Mouse (Mus musculus): ENCODE results near the gene Ola1. TPM values are rescaled to one million over a fixed set of nuclear protein-coding genes. Genes with fewer than 3 reads are reported as not detected.

The Ola1 gene
- polyA plus RNA-seq, 1 experiment from 2014 or later: 92.0 TPM

DNA sequence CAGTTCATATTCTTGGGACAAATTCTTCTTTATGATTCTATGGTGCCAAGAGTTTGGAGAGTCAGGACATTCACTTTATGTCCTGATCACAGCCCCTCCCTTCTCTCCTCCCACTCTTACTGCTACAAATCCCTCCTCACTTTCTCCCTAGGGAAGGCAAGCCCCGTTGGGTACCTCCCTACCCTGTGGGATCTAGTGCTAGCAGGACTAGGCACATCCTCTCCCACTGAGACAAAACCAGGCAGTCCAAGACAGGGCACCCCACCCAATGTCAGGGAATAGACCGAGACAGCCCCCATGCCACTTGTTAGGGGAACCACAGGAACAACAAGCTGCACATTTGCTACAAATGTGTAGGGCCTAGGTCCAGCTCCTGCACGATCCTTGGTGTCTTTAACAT, 131.1 kb downstream of the Ola1 start:
- 58% methylated on average over 3 of the region's 3 CpGs for WGBS

DNA sequence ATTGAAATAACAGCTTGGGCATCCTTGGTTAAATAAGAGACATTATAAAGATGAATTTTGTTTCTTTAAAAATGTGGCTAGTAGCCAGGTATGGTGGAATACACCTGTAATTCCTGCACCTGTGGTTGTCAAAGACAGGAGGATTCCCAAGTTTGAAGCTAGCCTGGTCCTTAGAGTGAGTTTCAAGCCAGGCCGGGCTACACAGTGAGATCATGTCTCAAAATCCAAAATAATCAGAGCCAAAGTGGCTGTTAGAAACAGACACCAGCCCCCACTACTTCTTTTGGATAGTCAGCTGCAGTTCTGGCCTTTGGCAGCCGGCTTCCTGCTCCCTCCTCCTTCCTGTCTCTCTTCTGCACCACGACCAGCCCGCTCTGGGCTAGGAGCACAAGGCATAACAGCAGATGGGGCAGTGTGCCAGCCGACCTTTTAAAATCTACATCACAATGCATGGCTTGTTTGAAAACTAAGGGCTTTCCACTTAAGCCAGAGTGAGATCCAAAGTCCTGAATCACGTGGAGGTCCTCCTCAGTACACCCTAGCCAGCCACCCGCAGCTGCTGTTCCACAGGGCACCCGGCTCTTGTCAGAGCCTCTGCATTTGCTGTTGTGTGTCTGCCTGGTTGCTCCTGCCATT, 132.9 kb downstream of the Ola1 start:
- Histone ChIP-seq H3K36me3 (ENCODE audit: control insufficient read depth, insufficient read depth, low read length) (no peaks in the 10 kb centered on the region), H3K27me3 (replicated peaks; ENCODE audit: control insufficient read depth, insufficient read depth, low read length) (no peaks in the 10 kb centered on the region), H3K9me3 (ENCODE audit: control insufficient read depth, low read length) (no peaks in the 10 kb centered on the region), H3K4me3 (ENCODE audit: low read depth, low read length) (no peak overlapping the region), H3K9ac (ENCODE audit: low read length) (no peak overlapping the region), H3K4me1 (replicated peaks; ENCODE audit: control insufficient read depth, insufficient read depth, low read length) (peaks cover 24% of the 10 kb centered on the region), H3K27ac (ENCODE audit: low read depth) (no peak overlapping the region), H3K4me2 (ENCODE audit: low read length) (no peak overlapping the region)
- DNase-seq (ENCODE audit: low spot score): no peak
- ATAC-seq (replicated peaks; ENCODE audit: low FRiP score, low TSS enrichment, low read depth): 0 out of 2 replicates have a peak, but pooled peaks have one; percentile 66
- WGBS: 32% methylated on average over 8 of the region's 8 CpGs

More for the DNA sequence above, 131.1 kb downstream of the Ola1 start:
- Histone ChIP-seq H3K4me2 (ENCODE audit: low read length) (no peak overlapping the region), H3K4me1 (replicated peaks; ENCODE audit: control insufficient read depth, insufficient read depth, low read length) (peaks cover 24% of the 10 kb centered on the region), H3K9ac (ENCODE audit: low read length) (no peak overlapping the region), H3K36me3 (ENCODE audit: control insufficient read depth, insufficient read depth, low read length) (no peaks in the 10 kb centered on the region), H3K27ac (ENCODE audit: low read depth) (no peak overlapping the region), H3K9me3 (ENCODE audit: control insufficient read depth, low read length) (no peaks in the 10 kb centered on the region), H3K4me3 (ENCODE audit: low read depth, low read length) (no peak overlapping the region), H3K27me3 (replicated peaks; ENCODE audit: control insufficient read depth, insufficient read depth, low read length) (no peaks in the 10 kb centered on the region)
- DNase-seq (ENCODE audit: low spot score) (no peak), ATAC-seq (replicated peaks; ENCODE audit: low FRiP score, low TSS enrichment, low read depth) (no peak)

DNA sequence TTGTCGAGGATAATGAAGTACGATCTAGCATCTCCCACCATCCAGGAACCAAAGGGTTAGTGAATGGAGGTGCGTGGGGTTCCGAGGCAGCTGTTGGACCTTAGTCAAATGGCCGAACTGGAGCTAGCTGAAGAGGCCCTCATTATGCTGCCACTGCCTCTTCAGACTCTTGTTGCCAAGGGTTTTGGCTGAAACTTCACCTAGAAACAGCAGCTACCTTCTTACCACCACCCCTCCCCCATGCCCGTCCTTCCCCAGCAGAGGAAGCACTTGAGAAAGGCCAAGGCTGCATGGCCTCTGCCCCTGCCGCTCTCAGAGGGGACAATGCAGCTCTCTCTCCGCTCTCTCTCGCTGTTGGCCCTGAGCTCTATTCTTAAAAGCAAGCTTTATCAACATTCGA, 136.2 kb downstream of the Ola1 start:
- 86% methylated on average over 10 of the region's 10 CpGs for WGBS
- H3K4me3 ChIP-seq (ENCODE audit: low read depth, low read length): no peak overlapping the region
- no peak for ATAC-seq (replicated peaks; ENCODE audit: low FRiP score, low TSS enrichment, low read depth)

DNA sequence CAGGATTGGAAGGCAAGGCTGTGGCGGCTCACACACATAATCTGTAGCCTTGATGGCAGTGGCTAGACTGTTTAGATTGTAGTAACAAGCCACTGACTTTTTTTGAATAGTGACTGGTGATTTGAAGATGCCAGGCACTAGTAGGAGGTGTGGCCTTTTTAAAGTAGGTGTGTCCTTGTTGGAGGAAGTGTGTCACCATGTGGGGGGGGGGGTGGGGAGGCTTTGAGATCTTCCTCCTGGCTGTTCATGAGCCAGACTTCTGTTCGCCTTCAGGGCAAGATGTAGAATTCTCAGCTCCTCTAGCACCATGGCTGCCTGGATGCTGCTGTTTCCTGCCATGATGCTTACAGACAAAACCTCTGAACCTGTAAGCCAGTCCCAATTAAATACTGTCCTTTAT, 136.9 kb downstream of the Ola1 start:
- no peaks in the 10 kb centered on the region for H3K27me3 ChIP-seq (replicated peaks; ENCODE audit: control insufficient read depth, insufficient read depth, low read length)
- DNase-seq (ENCODE audit: low spot score) (no peak), ATAC-seq (replicated peaks; ENCODE audit: low FRiP score, low TSS enrichment, low read depth) (no peak)
- H3K4me1 ChIP-seq (replicated peaks; ENCODE audit: control insufficient read depth, insufficient read depth, low read length): peaks cover 10% of the 10 kb centered on the region
- 71% methylated on average over 2 of the region's 2 CpGs for WGBS
- H3K36me3 ChIP-seq (ENCODE audit: control insufficient read depth, insufficient read depth, low read length): no peaks in the 10 kb centered on the region
- H3K27ac ChIP-seq (ENCODE audit: low read depth): no peak overlapping the region
- H3K4me3 ChIP-seq (ENCODE audit: low read depth, low read length): no peak overlapping the region
- no peak overlapping the region for H3K4me2 ChIP-seq (ENCODE audit: low read length)
- no peak overlapping the region for H3K9ac ChIP-seq (ENCODE audit: low read length)
- H3K9me3 ChIP-seq (ENCODE audit: control insufficient read depth, low read length): no peaks in the 10 kb centered on the region

More for the DNA sequence above, 136.2 kb downstream of the Ola1 start:
- H3K9ac ChIP-seq (ENCODE audit: low read length): no peak overlapping the region
- no peaks in the 10 kb centered on the region for H3K9me3 ChIP-seq (ENCODE audit: control insufficient read depth, low read length)
- H3K27ac ChIP-seq (ENCODE audit: low read depth): no peak overlapping the region
- no peak for DNase-seq (ENCODE audit: low spot score)
- no peak overlapping the region for H3K4me2 ChIP-seq (ENCODE audit: low read length)
- H3K27me3 ChIP-seq (replicated peaks; ENCODE audit: control insufficient read depth, insufficient read depth, low read length): no peaks in the 10 kb centered on the region
- no peaks in the 10 kb centered on the region for H3K36me3 ChIP-seq (ENCODE audit: control insufficient read depth, insufficient read depth, low read length)
- H3K4me1 ChIP-seq (replicated peaks; ENCODE audit: control insufficient read depth, insufficient read depth, low read length): peaks cover 10% of the 10 kb centered on the region

DNA sequence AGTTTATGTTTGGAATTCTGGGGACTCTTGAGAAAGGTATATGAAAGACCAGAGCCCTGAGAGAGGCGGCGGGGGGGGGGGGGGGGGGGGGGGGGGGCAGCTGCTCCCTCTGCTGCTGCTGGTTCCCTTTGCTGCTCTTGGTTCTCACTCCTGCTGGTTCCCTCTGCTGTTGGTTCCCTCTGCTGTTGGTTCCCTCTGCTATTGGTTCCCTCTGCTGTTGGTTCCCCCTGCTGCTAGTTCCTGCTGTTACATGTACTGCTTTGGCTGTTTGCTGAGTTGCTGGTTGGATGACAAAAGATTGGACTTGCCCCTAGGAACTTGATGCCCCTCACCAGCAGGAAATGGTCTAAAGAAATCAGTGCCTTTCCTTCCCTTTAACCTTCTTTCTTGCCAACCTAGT, 138.6 kb downstream of the Ola1 start:
- H3K9ac ChIP-seq (ENCODE audit: low read length): no peak overlapping the region
- WGBS: no CpG with 5 or more reads among the region's 2 CpGs
- ATAC-seq (replicated peaks; ENCODE audit: low FRiP score, low TSS enrichment, low read depth) (no peak), DNase-seq (ENCODE audit: low spot score) (no peak)
- H3K27me3 ChIP-seq (replicated peaks; ENCODE audit: control insufficient read depth, insufficient read depth, low read length): no peaks in the 10 kb centered on the region
- H3K9me3 ChIP-seq (ENCODE audit: control insufficient read depth, low read length): no peaks in the 10 kb centered on the region
- no peak overlapping the region for H3K4me2 ChIP-seq (ENCODE audit: low read length)
- H3K27ac ChIP-seq (ENCODE audit: low read depth): no peak overlapping the region
- H3K4me3 ChIP-seq (ENCODE audit: low read depth, low read length): no peak overlapping the region
- H3K36me3 ChIP-seq (ENCODE audit: control insufficient read depth, insufficient read depth, low read length): no peaks in the 10 kb centered on the region
- peaks cover under 1% of the 10 kb centered on the region; the same call in 1 of the 2 replicates for H3K4me1 ChIP-seq (replicated peaks; ENCODE audit: control insufficient read depth, insufficient read depth, low read length)

DNA sequence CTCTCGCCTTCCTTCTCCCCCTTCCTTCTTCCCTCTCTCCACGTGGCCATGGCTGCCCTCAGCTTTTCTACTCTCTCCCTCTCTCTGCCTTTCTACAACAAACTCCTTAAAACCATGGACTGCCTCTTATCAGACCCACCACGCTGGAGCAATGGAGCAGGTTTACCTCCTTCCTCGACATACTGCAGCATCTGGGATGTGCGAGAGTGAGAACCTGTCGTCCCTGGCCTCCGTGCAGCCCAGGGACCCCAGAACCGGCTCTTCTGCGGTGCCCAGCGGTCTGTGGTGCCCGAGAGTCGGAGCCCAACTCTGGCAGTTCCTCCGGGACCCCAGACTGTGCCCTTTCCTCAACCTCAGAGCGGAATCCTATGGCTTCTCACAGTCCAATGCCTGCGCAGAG, 139.4 kb downstream of the Ola1 start:
- H3K27me3 ChIP-seq (replicated peaks; ENCODE audit: control insufficient read depth, insufficient read depth, low read length): no peaks in the 10 kb centered on the region
- H3K27ac ChIP-seq (ENCODE audit: low read depth): no peak overlapping the region
- DNase-seq (ENCODE audit: low spot score): no peak
- H3K4me2 ChIP-seq (ENCODE audit: low read length): no peak overlapping the region
- H3K4me1 ChIP-seq (replicated peaks; ENCODE audit: control insufficient read depth, insufficient read depth, low read length): no peaks in the 10 kb centered on the region
- no peaks in the 10 kb centered on the region for H3K9me3 ChIP-seq (ENCODE audit: control insufficient read depth, low read length)
- no peaks in the 10 kb centered on the region for H3K36me3 ChIP-seq (ENCODE audit: control insufficient read depth, insufficient read depth, low read length)
- H3K9ac ChIP-seq (ENCODE audit: low read length): no peak overlapping the region
- WGBS: 76% methylated on average over 15 of the region's 15 CpGs
- no peak overlapping the region for H3K4me3 ChIP-seq (ENCODE audit: low read depth, low read length)
- no peak for ATAC-seq (replicated peaks; ENCODE audit: low FRiP score, low TSS enrichment, low read depth)

DNA sequence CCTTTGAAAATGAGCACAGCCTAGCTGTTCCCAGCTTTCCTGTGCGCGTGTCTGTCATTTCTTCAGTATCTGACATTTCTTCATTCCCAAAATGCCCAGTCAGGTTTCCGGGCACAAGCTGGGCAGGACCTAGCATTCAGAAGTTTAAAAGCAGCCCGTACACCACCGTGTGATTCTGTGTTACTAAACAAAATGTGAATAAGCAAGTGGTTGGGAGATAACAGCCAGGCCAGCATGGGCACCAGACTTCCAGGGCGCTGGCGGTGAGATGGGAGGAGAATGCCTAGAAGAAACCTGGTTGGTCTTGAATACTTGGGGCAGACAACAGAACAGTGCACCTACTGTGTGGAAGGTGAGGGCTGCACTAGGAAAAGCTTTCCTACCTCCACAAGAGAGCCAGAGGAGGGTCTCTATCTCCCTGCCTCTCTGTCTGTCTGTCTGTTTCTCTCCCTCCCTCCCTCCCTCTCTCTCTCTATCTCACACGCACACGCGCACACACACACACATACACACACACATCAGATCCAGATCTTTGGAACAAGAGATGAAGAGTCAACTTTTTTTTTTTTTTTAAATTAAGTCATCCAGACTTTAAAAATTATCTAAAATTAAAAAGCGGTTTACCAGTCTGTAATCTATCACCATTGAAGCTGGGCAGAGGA, 144.8 kb downstream of the Ola1 start:
- Histone ChIP-seq H3K27ac (ENCODE audit: low read depth) (no peak overlapping the region), H3K9ac (ENCODE audit: low read length) (no peak overlapping the region), H3K36me3 (ENCODE audit: control insufficient read depth, insufficient read depth, low read length) (no peaks in the 10 kb centered on the region), H3K4me1 (replicated peaks; ENCODE audit: control insufficient read depth, insufficient read depth, low read length) (no peaks in the 10 kb centered on the region), H3K4me2 (ENCODE audit: low read length) (no peak overlapping the region), H3K4me3 (ENCODE audit: low read depth, low read length) (no peak overlapping the region), H3K9me3 (ENCODE audit: control insufficient read depth, low read length) (no peaks in the 10 kb centered on the region), H3K27me3 (replicated peaks; ENCODE audit: control insufficient read depth, insufficient read depth, low read length) (no peaks in the 10 kb centered on the region)
- no peak for DNase-seq (ENCODE audit: low spot score)
- WGBS: 91% methylated on average over 11 of the region's 11 CpGs
- no peak for ATAC-seq (replicated peaks; ENCODE audit: low FRiP score, low TSS enrichment, low read depth)

DNA sequence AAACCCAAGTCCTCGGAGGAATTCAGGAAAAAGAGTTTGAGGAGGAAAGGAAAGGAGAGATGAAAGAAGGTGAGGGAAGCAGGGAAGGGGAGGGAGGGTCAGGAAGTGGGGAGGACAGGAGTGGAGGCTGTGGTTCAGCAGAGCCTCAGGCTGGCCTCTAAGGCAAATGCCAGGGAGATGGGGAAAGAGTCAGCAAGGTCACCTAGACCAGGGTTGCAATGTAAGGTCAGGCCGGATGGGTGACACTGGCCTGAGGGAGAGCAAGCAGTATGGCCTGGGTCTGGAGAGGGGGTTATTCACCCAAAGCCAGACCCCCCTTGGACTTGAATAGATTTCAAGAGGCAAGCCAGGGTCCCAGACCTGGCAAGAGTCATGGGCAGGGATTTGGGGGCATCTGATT, 147.5 kb downstream of the Ola1 start:
- Histone ChIP-seq H3K27me3 (replicated peaks; ENCODE audit: control insufficient read depth, insufficient read depth, low read length) (no peaks in the 10 kb centered on the region), H3K36me3 (ENCODE audit: control insufficient read depth, insufficient read depth, low read length) (no peaks in the 10 kb centered on the region), H3K9me3 (ENCODE audit: control insufficient read depth, low read length) (no peaks in the 10 kb centered on the region), H3K4me3 (ENCODE audit: low read depth, low read length) (no peak overlapping the region), H3K4me2 (ENCODE audit: low read length) (no peak overlapping the region), H3K9ac (ENCODE audit: low read length) (no peak overlapping the region), H3K4me1 (replicated peaks; ENCODE audit: control insufficient read depth, insufficient read depth, low read length) (no peaks in the 10 kb centered on the region), H3K27ac (ENCODE audit: low read depth) (no peak overlapping the region)
- 64% methylated on average over 2 of the region's 2 CpGs for WGBS
- ATAC-seq (replicated peaks; ENCODE audit: low FRiP score, low TSS enrichment, low read depth): no peak
- DNase-seq (ENCODE audit: low spot score): no peak
